Mouse (Mus musculus) thymus, adult 2 months (tissue): ENCODE data around the gene Gipc1.

ENCODE experiments used
- CTCF ChIP-seq: fragments of 200-500 bp; IDR thresholded peaks from 2 replicates; pipeline ENCODE4 v1.5.1; 2012; ENCODE audit warnings: mild to moderate bottlenecking, control low read depth, low read length, moderate library complexity, borderline replicate concordance; ENCODE audit not compliant: control insufficient read depth, poor library complexity, insufficient read depth; ENCODE audit errors: extremely low read depth
- POLR2A ChIP-seq: fragments of 200-500 bp; IDR thresholded peaks from 2 replicates; pipeline ENCODE4 v1.6.1; 2012; ENCODE audit warnings: mild to moderate bottlenecking, low read length, control low read depth, moderate library complexity; ENCODE audit not compliant: control insufficient read depth, poor library complexity, insufficient read depth; ENCODE audit errors: extremely low read depth

DNA sequence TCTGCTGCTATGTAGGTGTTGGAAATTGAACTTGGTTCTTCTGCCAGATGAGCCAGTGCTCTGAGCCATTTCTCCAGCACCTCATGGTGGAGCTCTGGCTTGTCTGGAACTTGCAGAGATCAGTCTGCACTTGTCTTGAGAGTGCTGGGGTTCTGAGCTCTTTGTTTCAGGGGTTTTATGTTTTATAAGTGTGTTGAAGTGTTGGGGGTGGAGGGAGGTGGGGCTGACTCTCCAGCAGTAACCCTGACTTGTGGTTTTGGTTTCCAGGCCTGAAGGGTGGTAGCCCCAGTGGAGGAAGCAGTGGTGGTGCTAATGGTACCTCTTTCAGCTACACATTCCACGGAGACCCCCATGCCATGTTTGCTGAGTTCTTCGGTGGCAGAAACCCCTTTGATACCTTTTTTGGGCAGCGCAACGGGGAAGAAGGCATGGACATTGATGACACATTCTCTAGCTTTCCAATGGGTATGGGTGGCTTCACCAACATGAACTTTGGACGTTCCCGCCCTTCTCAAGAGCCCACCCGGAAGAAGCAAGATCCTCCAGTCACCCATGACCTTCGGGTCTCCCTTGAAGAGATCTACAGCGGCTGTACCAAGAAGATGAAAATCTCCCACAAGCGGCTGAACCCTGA, 42.8 kb upstream of the Gipc1 start:
- TF ChIP-seq CTCF (no peak), POLR2A (no peak)
